Mouse (Mus musculus) forebrain, embryonic 15.5 days (tissue): ENCODE measurements around the gene Tgfbr3. TPM values are rescaled to one million over a fixed set of nuclear protein-coding genes. Genes with fewer than 3 reads are reported as not detected.

Source experiments
- ATAC-seq: fragments of 200-750 bp; cut with Nextera tagmentation; replicated peaks from 2 replicates; pipeline ENCODE4 v1.8.0; 2017; ENCODE audit warnings: mild to moderate bottlenecking, moderate TSS enrichment, moderate library complexity
- H3K27ac ChIP-seq: fragments of 300-500 bp; sonication (generic); replicated peaks from 2 replicates; pipeline ENCODE4 v1.5.1; 2015; ENCODE audit warnings: mild to moderate bottlenecking, inconsistent platforms
- H3K27me3 ChIP-seq: fragments of 300-500 bp; sonication (generic); 2 replicates; pipeline ENCODE4 v1.6.1; 2015; ENCODE audit warnings: inconsistent platforms
- H3K36me3 ChIP-seq: fragments of 300-500 bp; sonication (generic); 2 replicates; pipeline ENCODE4 v1.6.1; 2015; ENCODE audit warnings: mild to moderate bottlenecking, inconsistent platforms
- H3K4me1 ChIP-seq: fragments of 300-500 bp; sonication (generic); 2 replicates; pipeline ENCODE4 v1.6.1; 2015; ENCODE audit warnings: inconsistent platforms
- H3K4me2 ChIP-seq: fragments of 300-500 bp; sonication (generic); replicated peaks from 2 replicates; pipeline ENCODE4 v1.6.1; 2015; ENCODE audit warnings: mild to moderate bottlenecking, inconsistent platforms
- H3K4me3 ChIP-seq: fragments of 300-500 bp; sonication (generic); 2 replicates; pipeline ENCODE4 v1.5.1; 2015; ENCODE audit warnings: mild to moderate bottlenecking, inconsistent platforms
- H3K9ac ChIP-seq: fragments of 300-500 bp; sonication (generic); replicated peaks from 2 replicates; pipeline ENCODE4 v1.6.1; 2015; ENCODE audit warnings: mild to moderate bottlenecking, inconsistent platforms
- H3K9me3 ChIP-seq: fragments of 300-500 bp; sonication (generic); 2 replicates; pipeline ENCODE4 v1.6.1; 2016; ENCODE audit warnings: inconsistent platforms
- WGBS: fragments of 180-500 bp; shearing (Covaris S2); methylation state at CpG from one replicate; pipeline ENCODE4 v1.1.7; 2015; ENCODE audit warnings: mixed read lengths; 5-methylcytosine and 5-hydroxymethylcytosine counted together
- polyA plus RNA-seq: library from polyadenylated mRNA; unstranded; fragments of >200 nt; fragmentation: Nextera tagmentation; extraction: Ambion mirVana; gene quantifications from 2 replicates; pipeline ENCODE4 v1.2.1, GENCODE M21; 2015

Tgfbr3 gene
- polyA plus RNA-seq, 1 experiment from 2014 or later, result 2.0 TPM

- Histone ChIP-seq H3K9me3 (no peaks in the 10 kb centered on the region), H3K9ac (no peak overlapping the region), H3K27ac (no peak overlapping the region), H3K4me3 (no peak overlapping the region), H3K36me3 (no peaks in the 10 kb centered on the region), H3K27me3 (peaks cover 49% of the 10 kb centered on the region), H3K4me2 (no peak overlapping the region), H3K4me1 (peaks cover 35% of the 10 kb centered on the region)
- no peak for ATAC-seq
- 49% methylated on average over 11 of the region's 11 CpGs for WGBS
These were observed 143.3 kb downstream of the Tgfbr3 start for GRCm38 (mm10) chr5:107146111-107146616.

GRCm38 (mm10) chr5:107145125-107145524 is 144.3 kb downstream of the Tgfbr3 start:
- Histone ChIP-seq H3K9ac (no peak overlapping the region), H3K27me3 (peaks cover 39% of the 10 kb centered on the region), H3K9me3 (no peaks in the 10 kb centered on the region), H3K27ac (no peak overlapping the region), H3K36me3 (no peaks in the 10 kb centered on the region), H3K4me1 (peaks cover 34% of the 10 kb centered on the region), H3K4me2 (no peak overlapping the region), H3K4me3 (no peak overlapping the region)
- ATAC-seq, result no peak
- 90% methylated on average over 4 of the region's 4 CpGs for WGBS

- 25% methylated on average over 9 of the region's 9 CpGs for WGBS
- no peak overlapping the region for H3K27ac ChIP-seq
- no peaks in the 10 kb centered on the region for H3K36me3 ChIP-seq
- peaks cover 35% of the 10 kb centered on the region for H3K27me3 ChIP-seq
- peak; percentile 80 for ATAC-seq
- no peaks in the 10 kb centered on the region for H3K9me3 ChIP-seq
- H3K4me2 ChIP-seq, result no peak overlapping the region
- H3K4me3 ChIP-seq, result no peak overlapping the region
- H3K4me1 ChIP-seq, result peaks cover 38% of the 10 kb centered on the region
- no peak overlapping the region for H3K9ac ChIP-seq
These were observed 145.1 kb downstream of the Tgfbr3 start for GRCm38 (mm10) chr5:107144263-107144843.

GRCm38 (mm10) chr5:107143406-107143805 is 146.0 kb downstream of the Tgfbr3 start:
- Histone ChIP-seq H3K9me3 (no peaks in the 10 kb centered on the region), H3K27me3 (peaks cover 35% of the 10 kb centered on the region)
- ATAC-seq, result no peak

GRCm38 (mm10) chr5:107142791-107143190 is 146.6 kb downstream of the Tgfbr3 start:
- Histone ChIP-seq H3K4me1 (peaks cover 26% of the 10 kb centered on the region), H3K36me3 (no peaks in the 10 kb centered on the region), H3K27me3 (peaks cover 35% of the 10 kb centered on the region), H3K27ac (no peak overlapping the region), H3K4me2 (no peak overlapping the region), H3K4me3 (no peak overlapping the region), H3K9ac (no peak overlapping the region), H3K9me3 (no peaks in the 10 kb centered on the region)
- no peak for ATAC-seq
- WGBS, result 91% methylated on average over 5 of the region's 5 CpGs

More at GRCm38 (mm10) chr5:107143406-107143805, 146.0 kb downstream of the Tgfbr3 start:
- H3K27ac ChIP-seq, result no peak overlapping the region
- WGBS, result 87% methylated on average over 5 of the region's 5 CpGs
- H3K4me1 ChIP-seq, result peaks cover 32% of the 10 kb centered on the region
- H3K36me3 ChIP-seq, result no peaks in the 10 kb centered on the region
- no peak overlapping the region for H3K9ac ChIP-seq
- H3K4me3 ChIP-seq, result no peak overlapping the region
- no peak overlapping the region for H3K4me2 ChIP-seq

GRCm38 (mm10) chr5:107141375-107141774 is 148.1 kb downstream of the Tgfbr3 start:
- peaks cover 20% of the 10 kb centered on the region for H3K4me1 ChIP-seq
- H3K36me3 ChIP-seq, result no peaks in the 10 kb centered on the region
- ATAC-seq, result no peak
- 93% methylated on average over 5 of the region's 5 CpGs for WGBS
- no peak overlapping the region for H3K27ac ChIP-seq
- H3K4me2 ChIP-seq, result no peak overlapping the region
- H3K9me3 ChIP-seq, result no peaks in the 10 kb centered on the region
- H3K9ac ChIP-seq, result no peak overlapping the region
- H3K27me3 ChIP-seq, result peaks cover 31% of the 10 kb centered on the region; the same call in 1 of the 2 replicates
- no peak overlapping the region for H3K4me3 ChIP-seq

GRCm38 (mm10) chr5:107139800-107140651 is 149.4 kb downstream of the Tgfbr3 start:
- Histone ChIP-seq H3K4me3 (no peak overlapping the region), H3K27ac (no peak overlapping the region), H3K4me1 (peaks cover 20% of the 10 kb centered on the region), H3K9me3 (no peaks in the 10 kb centered on the region), H3K36me3 (no peaks in the 10 kb centered on the region), H3K9ac (no peak overlapping the region), H3K4me2 (no peak overlapping the region), H3K27me3 (peaks cover 21% of the 10 kb centered on the region; the same call in 1 of the 2 replicates)
- WGBS, result 58% methylated on average over 11 of the region's 11 CpGs
- no peak; the same call in 1 of the 2 replicates for ATAC-seq

GRCm38 (mm10) chr5:107133336-107133735 is 156.1 kb downstream of the Tgfbr3 start:
- Histone ChIP-seq H3K4me3 (no peak overlapping the region), H3K4me1 (no peaks in the 10 kb centered on the region), H3K27me3 (no peaks in the 10 kb centered on the region), H3K4me2 (no peak overlapping the region), H3K36me3 (no peaks in the 10 kb centered on the region), H3K9ac (no peak overlapping the region), H3K27ac (no peak overlapping the region), H3K9me3 (no peaks in the 10 kb centered on the region)
- no peak for ATAC-seq
- WGBS, result 97% methylated on average over 2 of the region's 2 CpGs

GRCm38 (mm10) chr5:107132231-107132630 is 157.2 kb downstream of the Tgfbr3 start:
- Histone ChIP-seq H3K4me1 (no peaks in the 10 kb centered on the region), H3K4me2 (no peak overlapping the region), H3K27me3 (no peaks in the 10 kb centered on the region), H3K4me3 (no peak overlapping the region), H3K9me3 (no peaks in the 10 kb centered on the region), H3K27ac (no peak overlapping the region), H3K9ac (no peak overlapping the region), H3K36me3 (no peaks in the 10 kb centered on the region)
- ATAC-seq, result no peak
- WGBS, result 84% methylated on average over 8 of the region's 8 CpGs

- Histone ChIP-seq H3K9ac (no peak overlapping the region), H3K4me1 (peaks cover 5% of the 10 kb centered on the region), H3K9me3 (no peaks in the 10 kb centered on the region), H3K27me3 (no peaks in the 10 kb centered on the region), H3K36me3 (no peaks in the 10 kb centered on the region), H3K27ac (no peak overlapping the region), H3K4me2 (no peak overlapping the region), H3K4me3 (no peak overlapping the region)
- WGBS, result 59% methylated on average over 5 of the region's 5 CpGs
- no peak for ATAC-seq
These were observed 160.1 kb downstream of the Tgfbr3 start for GRCm38 (mm10) chr5:107129304-107129703.

- no peaks in the 10 kb centered on the region for H3K27me3 ChIP-seq
- peaks cover 5% of the 10 kb centered on the region for H3K4me1 ChIP-seq
- H3K9ac ChIP-seq, result no peak overlapping the region
- H3K36me3 ChIP-seq, result no peaks in the 10 kb centered on the region
- H3K4me2 ChIP-seq, result no peak overlapping the region
- ATAC-seq, result no peak
- H3K4me3 ChIP-seq, result no peak overlapping the region
- no peaks in the 10 kb centered on the region for H3K9me3 ChIP-seq
- no peak overlapping the region for H3K27ac ChIP-seq
- WGBS, result 27% methylated on average over 7 of the region's 7 CpGs
These were observed 162.9 kb downstream of the Tgfbr3 start for GRCm38 (mm10) chr5:107126561-107126960.

- Histone ChIP-seq H3K27me3 (no peaks in the 10 kb centered on the region), H3K4me2 (no peak overlapping the region), H3K36me3 (no peaks in the 10 kb centered on the region), H3K4me3 (no peak overlapping the region), H3K4me1 (peaks cover 5% of the 10 kb centered on the region), H3K27ac (no peak overlapping the region), H3K9me3 (no peaks in the 10 kb centered on the region), H3K9ac (no peak overlapping the region)
- no peak for ATAC-seq
- 44% methylated on average over 6 of the region's 6 CpGs for WGBS
These were observed 164.3 kb downstream of the Tgfbr3 start for GRCm38 (mm10) chr5:107125131-107125530.
